Mouse (Mus musculus) MEL (cell line): Measurements from ENCODE around the gene Ppp2r5e.

Experiments
- CTCF ChIP-seq, 3 experiments: IDR thresholded peaks in 2 of 3; conservative IDR thresholded peaks in 1 of 3; 2 replicates each; pipeline ENCODE4 v1.5.1; 2011 to 2012; ENCODE audit warnings: low read length in 3 of 3, low read depth in 2 of 3, mild to moderate bottlenecking in 2 of 3, improper control_type of control experiment in 1 of 3, inconsistent platforms in 1 of 3, mixed read lengths in 1 of 3, moderate library complexity in 1 of 3; ENCODE audit not compliant: control insufficient read depth in 1 of 3, insufficient read depth in 1 of 3, poor library complexity in 1 of 3, severe bottlenecking in 1 of 3
- ELF1 ChIP-seq: IDR thresholded peaks from 2 replicates; pipeline ENCODE4 v1.6.1; 2014; ENCODE audit warnings: low read depth, mild to moderate bottlenecking, inconsistent platforms, low read length, improper control_type of control experiment, moderate library complexity
- EP300 ChIP-seq, 2 experiments: IDR thresholded peaks; 2 replicates each; pipeline ENCODE4 v1.6.1; 2011; ENCODE audit warnings: improper control_type of control experiment in 2 of 2, low read length in 2 of 2, low read depth in 1 of 2, mild to moderate bottlenecking in 1 of 2
- GATA1 ChIP-seq: IDR thresholded peaks from 2 replicates; pipeline ENCODE4 v1.6.1; 2011; ENCODE audit warnings: low read depth, low read length, improper control_type of control experiment
- MAX ChIP-seq: IDR thresholded peaks from 2 replicates; pipeline ENCODE4 v1.6.1; 2011; ENCODE audit warnings: low read length, improper control_type of control experiment
- MAZ ChIP-seq: IDR thresholded peaks from 2 replicates; pipeline ENCODE4 v1.6.1; 2012; ENCODE audit warnings: low read depth, mild to moderate bottlenecking, inconsistent platforms, low read length, improper control_type of control experiment
- POLR2A ChIP-seq, 2 experiments: IDR thresholded peaks; 2 replicates each; pipeline ENCODE4 v1.6.1; 2011 to 2012; ENCODE audit warnings: low read length in 2 of 2, mild to moderate bottlenecking in 2 of 2, control low read depth in 1 of 2, improper control_type of control experiment in 1 of 2, low read depth in 1 of 2, moderate library complexity in 1 of 2; ENCODE audit not compliant: control insufficient read depth in 1 of 2, insufficient read depth in 1 of 2, poor library complexity in 1 of 2
- SMC3 ChIP-seq: IDR thresholded peaks from 2 replicates; pipeline ENCODE4 v1.6.1; 2011; ENCODE audit warnings: low read depth, low read length, improper control_type of control experiment
- TBP ChIP-seq: IDR thresholded peaks from 2 replicates; pipeline ENCODE4 v1.8.0; 2011; ENCODE audit warnings: low read depth, low read length, improper control_type of control experiment
- TCF12 ChIP-seq: IDR thresholded peaks from 2 replicates; pipeline ENCODE4 v1.6.1; 2014; ENCODE audit warnings: low read depth, mild to moderate bottlenecking, inconsistent platforms, low read length, improper control_type of control experiment, moderate library complexity
- UBTF ChIP-seq: IDR thresholded peaks from 2 replicates; pipeline ENCODE4 v1.6.1; 2012; ENCODE audit warnings: low read depth, mild to moderate bottlenecking, inconsistent platforms, low read length, improper control_type of control experiment, moderate library complexity, borderline replicate concordance; ENCODE audit not compliant: insufficient read depth
- ZMIZ1 ChIP-seq: IDR thresholded peaks from 2 replicates; pipeline ENCODE4 v1.6.1; 2012; ENCODE audit warnings: low read depth, mild to moderate bottlenecking, inconsistent platforms, low read length, improper control_type of control experiment, moderate library complexity

DNA sequence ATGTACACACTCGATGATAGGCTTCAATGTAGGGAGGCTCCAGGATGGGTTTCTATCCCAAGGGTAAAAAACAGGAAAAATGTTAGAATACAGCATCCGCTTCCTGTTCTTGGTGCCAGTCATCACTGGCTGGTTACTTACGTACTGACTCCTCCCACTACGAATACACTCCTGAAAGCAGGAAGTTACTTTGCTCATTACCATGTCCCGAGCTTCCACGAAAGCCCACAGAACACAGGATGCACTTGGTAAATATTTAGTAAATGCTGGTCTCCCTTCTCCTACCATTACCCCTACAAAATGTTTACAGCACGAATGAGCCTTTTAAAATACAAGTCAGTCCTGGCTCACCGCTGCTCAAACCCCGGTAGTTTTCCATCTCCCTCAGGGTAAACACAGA is 183.1 kb downstream of the Ppp2r5e start:
- TF ChIP-seq GATA1 (no peak), SMC3 (no peak), MAZ (no peak), ZMIZ1 (no peak), TCF12 (no peak), TBP (no peak), ELF1 (no peak), CTCF (IDR thresholded peaks at IDR 0.05 in 2 of 3, conservative IDR thresholded peaks at IDR 0.05 in 1 of 3; ENCODE audit: control insufficient read depth in 1 of 3, insufficient read depth in 1 of 3, low read depth in 2 of 3, low read length in 3 of 3, poor library complexity in 1 of 3, severe bottlenecking in 1 of 3) (no peak), POLR2A (IDR thresholded peaks at IDR 0.05; ENCODE audit: control insufficient read depth in 1 of 2, insufficient read depth in 1 of 2, low read depth in 1 of 2, low read length in 2 of 2, poor library complexity in 1 of 2) (no peak), UBTF (no peak), MAX (no peak), EP300 (IDR thresholded peaks at IDR 0.05; ENCODE audit: low read depth in 1 of 2, low read length in 2 of 2) (no peak)
